In genomic region chr2:152765045-152765674, GRCm38 (mm10) we compare ENCODE assay signal across 10 mouse cellular contexts. TPM values are rescaled to one million over a fixed set of nuclear protein-coding genes. Genes with fewer than 3 reads are reported as not detected.
DNase-seq lines count a peak whose midpoint lies in the region; ATAC-seq lines count a peak whose summit lies in the region.
"Had no signal": no experiment of that assay in that cellular context is flagged by ENCODE, and none has a peak within 500 bp of the region (broad histone marks: within the 10 kb centered on the region; RNA-seq: fewer than 3 reads in every experiment).

No protein-coding gene starts in this region.

- no peaks in the 10 kb centered on the region for H3K9me3 ChIP-seq in neural tube, embryonic 11.5 days (ENCODE audit: control insufficient read depth, low read length)
- no peaks in the 10 kb centered on the region for H3K9me3 ChIP-seq in hindbrain, embryonic 14.5 days (ENCODE audit: control insufficient read depth, low read length)

- H3K9ac ChIP-seq in neural tube, embryonic 11.5 days (ENCODE audit: low read length) = no peak overlapping the region
- H3K9ac ChIP-seq in hindbrain, embryonic 14.5 days = no peak overlapping the region

- no peak for DNase-seq in neural tube, embryonic 11.5 days (ENCODE audit: low spot score)
- no peak for DNase-seq in neural tube, embryonic 10.5 days (ENCODE audit: extremely low spot score, low spot score)
- no peak for DNase-seq in hindbrain, embryonic 14.5 days (ENCODE audit: low spot score)
- DNase-seq in lung, postnatal 10 days = peak; percentile 65
- DNase-seq in adrenal gland, adult 18-20 months (ENCODE audit: low spot score in 2 of 2) = no peak
- DNase-seq in left cerebral cortex, postnatal 36 days (ENCODE audit: low spot score in 2 of 2) = no peak
- DNase-seq in frontal cortex, postnatal 10 days (ENCODE audit: low spot score in 2 of 2) = no peak
- DNase-seq: cerebellum, postnatal 14 days; thymus, postnatal 14 days had no signal

- peak overlapping the region; percentile 41 for H3K4me2 ChIP-seq in neural tube, embryonic 11.5 days (ENCODE audit: low read depth)
- peak overlapping the region; percentile 31 for H3K4me2 ChIP-seq in hindbrain, embryonic 14.5 days (replicated peaks)

- peak; percentile 52; the same call in 1 of the 2 replicates for ATAC-seq in neural tube, embryonic 11.5 days (ENCODE audit: insufficient read depth, low FRiP score, low TSS enrichment)
- ATAC-seq in hindbrain, embryonic 14.5 days (ENCODE audit: low FRiP score) = no peak

- H3K36me3 ChIP-seq in neural tube, embryonic 11.5 days (ENCODE audit: control insufficient read depth, insufficient read depth, low read length) = no peaks in the 10 kb centered on the region
- no peaks in the 10 kb centered on the region for H3K36me3 ChIP-seq in hindbrain, embryonic 14.5 days (replicated peaks; ENCODE audit: control insufficient read depth, insufficient read depth)

- no peak overlapping the region for H3K27ac ChIP-seq in neural tube, embryonic 11.5 days (ENCODE audit: low read depth, low read length)
- H3K27ac ChIP-seq in hindbrain, embryonic 14.5 days = 0 out of 2 replicates have a peak overlapping the region, but pooled peaks have one; percentile 1

- no peaks in the 10 kb centered on the region for H3K27me3 ChIP-seq in neural tube, embryonic 11.5 days (ENCODE audit: control insufficient read depth, insufficient read depth, low read length)
- no peaks in the 10 kb centered on the region for H3K27me3 ChIP-seq in hindbrain, embryonic 14.5 days (ENCODE audit: control insufficient read depth, insufficient read depth, low read length)

- H3K4me1 ChIP-seq in neural tube, embryonic 11.5 days (ENCODE audit: control insufficient read depth, insufficient read depth, low read length) = peaks cover 11% of the 10 kb centered on the region
- H3K4me1 ChIP-seq in hindbrain, embryonic 14.5 days (replicated peaks; ENCODE audit: control insufficient read depth, insufficient read depth, low read length) = peaks cover 7% of the 10 kb centered on the region

- 35% methylated on average over 7 of the region's 7 CpGs for WGBS in neural tube, embryonic 11.5 days
- WGBS in hindbrain, embryonic 14.5 days = 26% methylated on average over 7 of the region's 7 CpGs

- intact Hi-C loops in left cerebral cortex, postnatal 36 days (cut with DNase I) = no loop called here

- no peak overlapping the region for H3K4me3 ChIP-seq in neural tube, embryonic 11.5 days (ENCODE audit: low read depth, low read length)
- no peak overlapping the region for H3K4me3 ChIP-seq in hindbrain, embryonic 14.5 days (replicated peaks; ENCODE audit: low read length)

RNA-seq across cellular contexts. Expression of gene Cox4i2, which starts 11.2 kb away (rescaled TPM):
- 3.5 and 4.6 TPM in 2 replicates for polyA plus RNA-seq in neural tube, embryonic 11.5 days (2014; fragmentation: Nextera tagmentation; extraction: Ambion mirVana)
- polyA plus RNA-seq in hindbrain, embryonic 14.5 days (2014; fragmentation: Nextera tagmentation; extraction: Ambion mirVana) = 5.8 TPM in 2 replicates
- total RNA-seq in adrenal gland, adult 18-20 months (2021) = 1 to 10 TPM; 2.5 to 3.8 TPM
- total RNA-seq in left cerebral cortex, postnatal 36 days (2021) = 1 to 10 TPM; 1.7 to 1.8 TPM
- total RNA-seq: hematopoietic stem cell, adult 5-6 weeks had no signal

RNA-seq across cellular contexts. Expression of gene Id1, which starts 29.1 kb away (rescaled TPM):
- polyA plus RNA-seq in neural tube, embryonic 11.5 days (2014; fragmentation: Nextera tagmentation; extraction: Ambion mirVana) = 116 and 129 TPM in 2 replicates
- 56.5 and 68.0 TPM in 2 replicates for polyA plus RNA-seq in hindbrain, embryonic 14.5 days (2014; fragmentation: Nextera tagmentation; extraction: Ambion mirVana)
- total RNA-seq in adrenal gland, adult 18-20 months (2021) = 10 to 100 TPM; 51.8 to 93.4 TPM
- total RNA-seq in left cerebral cortex, postnatal 36 days (2021) = 10 to 100 TPM; 22.9 to 23.9 TPM
